Mouse (Mus musculus): Measurements from ENCODE around the gene Nhs. TPM values are rescaled to one million over a fixed set of nuclear protein-coding genes. Genes with fewer than 3 reads are reported as not detected.

Nhs gene
- polyA plus RNA-seq, 1 experiment: not detected

GRCm38 (mm10) chrX:161962855-161963254 lies 196.7 kb downstream of the Nhs start:
- H3K9me3 ChIP-seq: no peaks in the 10 kb centered on the region
- TF ChIP-seq FLI1 (IDR thresholded peaks at IDR 0.05; ENCODE audit: low read length): no peak
- peaks cover 15% of the 10 kb centered on the region for H3K27me3 ChIP-seq (replicated peaks)
- H3K4me3 ChIP-seq (replicated peaks): no peak overlapping the region
- no peaks in the 10 kb centered on the region for H3K36me3 ChIP-seq (replicated peaks; ENCODE audit: low read length)
- no peaks in the 10 kb centered on the region for H3K4me1 ChIP-seq

DNA sequence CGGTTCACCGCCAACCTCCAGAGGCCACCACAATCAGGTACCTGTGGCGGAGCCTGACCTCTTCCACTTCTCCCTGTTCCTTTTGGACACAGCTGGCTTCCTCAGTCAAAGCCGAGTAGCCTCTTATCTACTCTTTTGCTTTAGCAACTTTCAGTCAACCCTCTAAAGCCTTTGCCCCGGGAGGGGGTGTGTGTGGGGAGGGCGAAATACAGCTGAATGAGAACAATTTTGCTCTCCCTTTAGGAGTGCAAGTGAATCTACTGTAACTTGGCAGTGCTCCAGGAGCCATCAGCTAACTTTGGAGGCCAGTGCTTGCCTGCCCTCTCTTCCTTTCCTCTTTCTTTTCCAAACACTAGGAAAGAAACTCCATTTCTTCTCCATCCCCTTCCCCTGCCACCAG lies 197.8 kb downstream of the Nhs start:
- no peaks in the 10 kb centered on the region for H3K36me3 ChIP-seq (replicated peaks; ENCODE audit: low read length)
- peaks cover 15% of the 10 kb centered on the region for H3K27me3 ChIP-seq (replicated peaks)
- no peak for TF ChIP-seq GATA1 (IDR thresholded peaks at IDR 0.05; ENCODE audit: borderline replicate concordance, low read length)
- TF ChIP-seq FLI1 (IDR thresholded peaks at IDR 0.05; ENCODE audit: low read length): no peak
- no peaks in the 10 kb centered on the region for H3K9me3 ChIP-seq
- no peak overlapping the region for H3K4me3 ChIP-seq (replicated peaks)
- H3K4me1 ChIP-seq: no peaks in the 10 kb centered on the region

DNA sequence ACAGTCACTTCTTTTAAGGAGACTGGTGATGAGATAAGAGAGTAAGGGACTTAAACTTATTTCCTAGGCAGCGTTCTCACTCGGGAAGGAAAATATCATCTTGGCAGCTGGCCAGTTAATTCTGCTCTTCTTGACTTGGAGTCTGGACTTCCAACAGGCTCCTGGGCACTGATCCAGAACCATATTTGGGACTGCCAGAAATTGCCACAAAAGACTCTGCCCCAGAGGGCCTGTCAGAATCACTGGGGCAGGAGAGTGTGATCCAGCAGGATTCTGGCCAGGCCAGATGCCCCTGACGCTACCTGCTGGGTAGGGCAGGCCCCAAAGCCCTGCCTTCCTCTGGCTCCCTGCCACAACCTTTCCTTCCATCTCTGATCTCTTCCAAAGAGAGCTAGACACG lies 198.4 kb downstream of the Nhs start:
- H3K4me1 ChIP-seq: no peaks in the 10 kb centered on the region
- H3K36me3 ChIP-seq (replicated peaks; ENCODE audit: low read length): no peaks in the 10 kb centered on the region
- TF ChIP-seq FLI1 (IDR thresholded peaks at IDR 0.05; ENCODE audit: low read length): no peak
- TF ChIP-seq GATA1 (IDR thresholded peaks at IDR 0.05; ENCODE audit: borderline replicate concordance, low read length): no peak
- no peak overlapping the region for H3K4me3 ChIP-seq (replicated peaks)
- peaks cover 17% of the 10 kb centered on the region for H3K27me3 ChIP-seq (replicated peaks)
- no peaks in the 10 kb centered on the region for H3K9me3 ChIP-seq

GRCm38 (mm10) chrX:161952356-161952755 lies 207.2 kb downstream of the Nhs start:
- no peak overlapping the region for H3K4me3 ChIP-seq (replicated peaks)
- H3K9me3 ChIP-seq: no peaks in the 10 kb centered on the region
- TF ChIP-seq GATA1 (IDR thresholded peaks at IDR 0.05; ENCODE audit: borderline replicate concordance, low read length) (no peak), FLI1 (IDR thresholded peaks at IDR 0.05; ENCODE audit: low read length) (no peak)
- no peaks in the 10 kb centered on the region for H3K36me3 ChIP-seq (replicated peaks; ENCODE audit: low read length)
- H3K27me3 ChIP-seq (replicated peaks): peaks cover 4% of the 10 kb centered on the region
- no peaks in the 10 kb centered on the region for H3K4me1 ChIP-seq

- H3K9me3 ChIP-seq: no peaks in the 10 kb centered on the region
- H3K27me3 ChIP-seq (replicated peaks): peaks cover 7% of the 10 kb centered on the region
- H3K36me3 ChIP-seq (replicated peaks; ENCODE audit: low read length): no peaks in the 10 kb centered on the region
- no peaks in the 10 kb centered on the region for H3K4me1 ChIP-seq
- TF ChIP-seq GATA1 (IDR thresholded peaks at IDR 0.05; ENCODE audit: borderline replicate concordance, low read length) (no peak), FLI1 (IDR thresholded peaks at IDR 0.05; ENCODE audit: low read length) (no peak)
- no peak overlapping the region for H3K4me3 ChIP-seq (replicated peaks)
Observed at GRCm38 (mm10) chrX:161943098-161943680, 216.3 kb downstream of the Nhs start.

DNA sequence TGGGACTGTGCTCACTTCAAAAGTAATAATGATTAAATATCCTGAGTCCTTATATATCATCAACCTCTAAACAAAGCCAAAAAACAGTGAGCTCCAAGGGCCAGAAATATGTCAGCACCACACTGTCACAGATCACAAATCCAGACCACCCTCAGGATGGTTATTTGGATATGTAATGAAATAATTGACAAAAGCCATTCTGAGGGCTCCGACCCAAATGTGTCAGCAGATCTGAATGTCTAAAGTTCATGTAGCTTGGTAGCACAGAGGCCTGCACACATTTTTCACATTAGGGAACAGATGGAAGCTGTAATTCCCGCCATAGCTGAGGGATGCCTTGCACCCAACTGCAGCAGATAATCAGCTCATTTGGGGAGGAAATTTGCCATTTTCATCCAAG lies 218.8 kb downstream of the Nhs start:
- Histone ChIP-seq H3K36me3 (replicated peaks; ENCODE audit: low read length) (no peaks in the 10 kb centered on the region), H3K9me3 (no peaks in the 10 kb centered on the region), H3K27me3 (replicated peaks) (peaks cover 7% of the 10 kb centered on the region), H3K4me3 (replicated peaks) (no peak overlapping the region), H3K4me1 (no peaks in the 10 kb centered on the region)
- TF ChIP-seq FLI1 (IDR thresholded peaks at IDR 0.05; ENCODE audit: low read length) (no peak), GATA1 (IDR thresholded peaks at IDR 0.05; ENCODE audit: borderline replicate concordance, low read length) (no peak)

DNA sequence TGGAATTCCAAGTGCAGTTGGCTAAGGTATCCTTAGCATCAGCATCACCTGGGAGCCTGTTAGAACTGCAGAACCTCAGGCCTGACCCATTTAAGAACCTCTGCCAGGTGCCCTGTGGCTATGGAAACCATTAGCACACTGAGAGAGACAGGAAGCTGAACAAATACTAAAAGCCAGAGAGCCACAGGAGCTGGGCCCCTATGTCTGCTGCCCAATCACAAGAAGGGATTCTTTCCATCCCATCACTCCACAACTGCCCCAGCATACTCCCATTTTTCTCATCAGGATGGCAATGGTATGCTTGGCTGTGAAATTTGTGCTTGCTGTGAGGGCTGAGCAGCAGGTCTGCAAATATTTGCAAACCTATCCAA lies 232.9 kb downstream of the Nhs start:
- Histone ChIP-seq H3K27me3 (replicated peaks) (peaks cover 17% of the 10 kb centered on the region), H3K4me3 (replicated peaks) (no peak overlapping the region), H3K9me3 (no peaks in the 10 kb centered on the region), H3K36me3 (replicated peaks; ENCODE audit: low read length) (no peaks in the 10 kb centered on the region), H3K4me1 (peaks cover 7% of the 10 kb centered on the region; the same call in 1 of the 2 replicates)
- no peak for TF ChIP-seq GATA1 (IDR thresholded peaks at IDR 0.05; ENCODE audit: borderline replicate concordance, low read length)
- no peak for TF ChIP-seq FLI1 (IDR thresholded peaks at IDR 0.05; ENCODE audit: low read length)

DNA sequence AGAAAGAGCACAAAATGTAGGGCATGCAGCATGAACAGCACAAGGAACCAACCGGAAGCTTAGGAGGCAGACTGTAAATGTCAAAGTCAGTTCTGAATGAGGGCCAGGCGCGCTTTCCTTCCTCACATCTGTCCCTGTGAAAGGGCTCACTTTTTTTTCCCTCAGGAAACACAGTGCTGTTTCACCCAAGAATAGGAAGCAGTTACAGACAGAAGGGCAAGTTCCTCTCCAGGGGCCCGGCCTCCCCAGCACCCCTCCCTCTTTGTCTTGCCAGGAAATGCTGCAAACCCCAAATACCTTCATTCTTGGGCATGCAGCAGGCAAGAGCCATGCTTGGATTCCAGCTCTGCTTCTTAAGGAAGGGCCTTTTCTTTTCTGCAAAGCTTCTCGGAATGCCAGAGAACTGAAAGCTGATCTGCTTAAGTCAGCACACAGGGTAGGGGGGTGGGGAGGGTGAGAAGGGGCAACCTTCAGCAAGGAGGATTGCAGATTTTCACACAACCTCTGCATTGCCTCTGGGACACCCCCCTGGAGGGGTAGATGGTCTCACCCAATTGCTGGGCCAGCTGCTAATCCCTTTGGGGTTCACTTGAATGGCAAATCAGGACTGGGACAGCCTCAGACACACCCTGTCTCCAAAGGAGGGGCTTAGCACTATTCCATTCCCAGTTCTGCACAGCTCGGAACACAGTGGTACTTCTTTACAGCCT lies 233.4 kb downstream of the Nhs start:
- peak overlapping the region; percentile 10 for H3K4me3 ChIP-seq (replicated peaks)
- no peaks in the 10 kb centered on the region for H3K9me3 ChIP-seq
- no peaks in the 10 kb centered on the region for H3K36me3 ChIP-seq (replicated peaks; ENCODE audit: low read length)
- H3K27me3 ChIP-seq (replicated peaks): peaks cover 19% of the 10 kb centered on the region
- peaks cover 7% of the 10 kb centered on the region; the same call in 1 of the 2 replicates for H3K4me1 ChIP-seq
- TF ChIP-seq FLI1 (IDR thresholded peaks at IDR 0.05; ENCODE audit: low read length): no peak
- no peak for TF ChIP-seq GATA1 (IDR thresholded peaks at IDR 0.05; ENCODE audit: borderline replicate concordance, low read length)

DNA sequence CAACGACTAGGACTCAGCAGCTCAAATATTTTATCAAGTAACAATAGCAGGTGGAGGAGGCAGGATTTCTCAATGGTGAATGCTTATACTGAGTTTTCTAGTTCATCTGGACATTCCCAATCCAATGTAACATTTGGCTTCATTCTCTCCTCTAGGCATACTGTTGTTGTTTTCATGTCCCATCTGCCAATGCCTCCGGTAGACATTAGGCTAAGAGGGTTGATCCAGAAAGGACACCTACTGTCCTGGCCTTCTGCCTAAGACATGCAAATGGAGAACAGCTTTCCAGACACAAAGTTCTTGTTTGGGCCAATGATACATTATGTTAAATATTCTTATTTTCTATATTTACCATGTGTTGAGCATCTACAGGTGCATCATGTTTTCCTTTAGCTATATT lies 236.9 kb downstream of the Nhs start:
- peaks cover 7% of the 10 kb centered on the region; the same call in 1 of the 2 replicates for H3K4me1 ChIP-seq
- no peaks in the 10 kb centered on the region for H3K9me3 ChIP-seq
- H3K27me3 ChIP-seq (replicated peaks): peaks cover 18% of the 10 kb centered on the region
- H3K4me3 ChIP-seq (replicated peaks): no peak overlapping the region
- no peak for TF ChIP-seq FLI1 (IDR thresholded peaks at IDR 0.05; ENCODE audit: low read length)
- TF ChIP-seq GATA1 (IDR thresholded peaks at IDR 0.05; ENCODE audit: borderline replicate concordance, low read length): no peak
- no peaks in the 10 kb centered on the region for H3K36me3 ChIP-seq (replicated peaks; ENCODE audit: low read length)

DNA sequence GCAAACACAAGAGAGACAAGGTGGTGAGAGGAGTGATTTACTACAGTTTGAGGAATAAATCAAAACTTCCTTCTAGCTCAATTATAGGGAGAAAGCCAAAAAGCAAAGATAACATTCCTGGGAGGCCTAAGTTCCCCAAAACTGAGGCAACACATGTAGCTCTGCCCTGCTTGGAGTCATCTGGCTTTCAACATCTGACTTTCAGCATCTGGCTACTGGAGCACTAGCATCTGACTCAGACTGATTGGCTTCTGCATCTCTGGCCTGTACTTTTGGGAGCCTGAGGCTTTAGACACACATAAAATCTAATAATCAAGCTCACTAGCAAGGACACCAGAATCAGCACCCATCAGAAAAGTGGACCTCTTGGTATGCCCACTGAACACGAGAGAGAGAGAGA lies 237.9 kb downstream of the Nhs start:
- no peak for TF ChIP-seq GATA1 (IDR thresholded peaks at IDR 0.05; ENCODE audit: borderline replicate concordance, low read length)
- no peak for TF ChIP-seq FLI1 (IDR thresholded peaks at IDR 0.05; ENCODE audit: low read length)
- H3K4me3 ChIP-seq (replicated peaks): no peak overlapping the region
- H3K9me3 ChIP-seq: no peaks in the 10 kb centered on the region
- H3K36me3 ChIP-seq (replicated peaks; ENCODE audit: low read length): no peaks in the 10 kb centered on the region
- H3K4me1 ChIP-seq: peaks cover 7% of the 10 kb centered on the region; the same call in 1 of the 2 replicates
- peaks cover 13% of the 10 kb centered on the region for H3K27me3 ChIP-seq (replicated peaks)

Data from megakaryocyte, embryonic 14.5 days (primary cell).